11 mouse cellular contexts compared by ENCODE assay signal in the genomic region with DNA sequence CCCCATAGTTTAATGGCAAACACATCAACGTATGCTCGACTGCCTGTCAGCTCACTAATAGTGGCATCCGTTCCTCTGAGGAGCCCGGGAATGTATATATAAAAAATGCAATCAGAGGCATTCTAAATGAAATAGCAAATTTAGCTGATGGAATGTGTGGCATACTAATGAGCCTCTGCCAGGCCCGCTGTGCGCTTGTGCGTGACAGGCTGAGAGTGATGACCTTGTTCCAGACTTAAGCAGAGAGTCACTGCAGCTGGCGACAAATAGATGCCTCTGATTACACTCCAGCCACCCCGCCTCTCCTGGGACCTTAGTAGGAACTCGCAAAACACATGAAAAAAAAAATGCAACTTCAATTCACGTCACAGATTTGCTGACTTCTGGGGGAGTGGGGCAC.
DNase-seq lines count a peak whose midpoint lies in the region; ATAC-seq lines count a peak whose summit lies in the region.
"Had no signal": no experiment of that assay in that cellular context is flagged by ENCODE, and none has a peak within 500 bp of the region (broad histone marks: within the 10 kb centered on the region; RNA-seq: fewer than 3 reads in every experiment).

No protein-coding gene starts in this region.

- 32% methylated on average over 11 of the region's 11 CpGs for WGBS in hindbrain, embryonic 11.5 days

- intact Hi-C loops in left cerebral cortex, postnatal 10 days (cut with DNase I), result loop anchor here (10.0 kb wide), 1 partner anchor 264 kb away; no protein-coding TSS in a partner anchor

- no peak overlapping the region for H3K27ac ChIP-seq in hindbrain, embryonic 11.5 days (ENCODE audit: low read depth, low read length)
- H3K27ac ChIP-seq: embryonic facial prominence, embryonic 15.5 days; limb, embryonic 10.5 days had no signal

- peak; percentile 40 to 77 for DNase-seq in adrenal gland, adult (ENCODE audit: inconsistent age in 2 of 2, low spot score in 1 of 2)
- DNase-seq in adrenal gland, postnatal 4 days (ENCODE audit: low spot score in 2 of 2), result no peak
- peak; percentile 55 for DNase-seq in Muller cell, postnatal 12 days (ENCODE audit: inconsistent ontology term)
- peak; percentile 58 for DNase-seq in hindbrain, embryonic 11.5 days (ENCODE audit: low spot score)
- DNase-seq in kidney, postnatal 4 days, result peak; percentile 46 to 63
- no peak for DNase-seq in right cerebral cortex, postnatal 36 days (ENCODE audit: low spot score in 2 of 2)
- no peak for DNase-seq in left cerebral cortex, postnatal 10 days (ENCODE audit: extremely low spot score in 1 of 2, low spot score in 2 of 2)
- DNase-seq in liver, result no peak
- DNase-seq: lung, postnatal 14 days had no signal

- peak; percentile 73; the same call in 1 of the 2 replicates for ATAC-seq in hindbrain, embryonic 11.5 days (ENCODE audit: low FRiP score)

- H3K27me3 ChIP-seq in hindbrain, embryonic 11.5 days (ENCODE audit: control insufficient read depth, insufficient read depth, low read length), result no peaks in the 10 kb centered on the region
- H3K27me3 ChIP-seq: embryonic facial prominence, embryonic 15.5 days had no signal

- H3K4me2 ChIP-seq in hindbrain, embryonic 11.5 days (replicated peaks; ENCODE audit: low read depth, low read length), result no peak overlapping the region
- H3K4me2 ChIP-seq: embryonic facial prominence, embryonic 15.5 days had no signal

- H3K9me3 ChIP-seq in hindbrain, embryonic 11.5 days (ENCODE audit: control insufficient read depth, low read length), result no peaks in the 10 kb centered on the region
- H3K9me3 ChIP-seq: embryonic facial prominence, embryonic 15.5 days; limb, embryonic 10.5 days had no signal

- H3K9ac ChIP-seq in hindbrain, embryonic 11.5 days (ENCODE audit: low read depth, low read length), result no peak overlapping the region
- H3K9ac ChIP-seq: embryonic facial prominence, embryonic 15.5 days had no signal

- no peaks in the 10 kb centered on the region for H3K36me3 ChIP-seq in hindbrain, embryonic 11.5 days (ENCODE audit: control insufficient read depth, insufficient read depth, low read length)
- H3K36me3 ChIP-seq: embryonic facial prominence, embryonic 15.5 days; limb, embryonic 10.5 days had no signal

- H3K4me1 ChIP-seq in hindbrain, embryonic 11.5 days (replicated peaks; ENCODE audit: control insufficient read depth, insufficient read depth, low read length), result 0 out of 2 replicates have a peak, but pooled peaks cover 2% of the 10 kb centered on the region

- no peak overlapping the region for H3K4me3 ChIP-seq in hindbrain, embryonic 11.5 days (ENCODE audit: low read depth, low read length)
- H3K4me3 ChIP-seq: embryonic facial prominence, embryonic 15.5 days; limb, embryonic 10.5 days had no signal

Comparison
In these comparisons a context has a peak if more than half of its experiments do, and no peak if none do; other contexts are left out.
1. DNase-seq: peak in adrenal gland, adult (2 of 2), Muller cell, postnatal 12 days (single experiment), hindbrain, embryonic 11.5 days (single experiment) and kidney, postnatal 4 days (2 of 2); none in adrenal gland, postnatal 4 days (0 of 2), right cerebral cortex, postnatal 36 days (0 of 2), left cerebral cortex, postnatal 10 days (0 of 2) and liver (single experiment).